Mouse (Mus musculus) CH12F3 (cell line): ENCODE measurements around the gene Ghr.

ENCODE experiments used
- in situ Hi-C: fragments of 300-500 bp; cut with MboI; formaldehyde crosslinking; loops from 2 replicates; pipeline ENCODE4 v1.14.3; 2020; ENCODE audit warnings: low sequenced_read_pairs

Gene Ghr

GRCm38 (mm10) chr15:3452080-3452752, 131.1 kb downstream of the Ghr start:
- in situ Hi-C loops: no loop called here

- in situ Hi-C loops: no loop called here
These were observed 133.7 kb downstream of the Ghr start for GRCm38 (mm10) chr15:3449564-3449963.

GRCm38 (mm10) chr15:3445285-3445909, 137.9 kb downstream of the Ghr start:
- in situ Hi-C loops: no loop called here

- in situ Hi-C loops: no loop called here
These were observed 138.8 kb downstream of the Ghr start for GRCm38 (mm10) chr15:3444448-3445020.

GRCm38 (mm10) chr15:3441506-3442286, 141.6 kb downstream of the Ghr start:
- in situ Hi-C loops: no loop called here

GRCm38 (mm10) chr15:3437381-3437780, 145.9 kb downstream of the Ghr start:
- in situ Hi-C loops: no loop called here

GRCm38 (mm10) chr15:3435637-3436036, 147.7 kb downstream of the Ghr start:
- in situ Hi-C loops: no loop called here

- in situ Hi-C loops: no loop called here
These were observed 148.8 kb downstream of the Ghr start for GRCm38 (mm10) chr15:3434461-3434860.

- in situ Hi-C loops: no loop called here
These were observed 150.0 kb downstream of the Ghr start for GRCm38 (mm10) chr15:3433281-3433680.

GRCm38 (mm10) chr15:3432823-3433222, 150.5 kb downstream of the Ghr start:
- in situ Hi-C loops: no loop called here

GRCm38 (mm10) chr15:3429417-3429816, 153.9 kb downstream of the Ghr start:
- in situ Hi-C loops: no loop called here

GRCm38 (mm10) chr15:3429001-3429400, 154.3 kb downstream of the Ghr start:
- in situ Hi-C loops: no loop called here

GRCm38 (mm10) chr15:3426401-3426800, 156.9 kb downstream of the Ghr start:
- in situ Hi-C loops: no loop called here

- in situ Hi-C loops: no loop called here
These were observed 160.1 kb downstream of the Ghr start for GRCm38 (mm10) chr15:3423177-3423576.

GRCm38 (mm10) chr15:3417699-3418098, 165.6 kb downstream of the Ghr start:
- in situ Hi-C loops: no loop called here

- in situ Hi-C loops: no loop called here
These were observed 170.2 kb downstream of the Ghr start for GRCm38 (mm10) chr15:3413103-3413502.

GRCm38 (mm10) chr15:3408478-3408877, 174.8 kb downstream of the Ghr start:
- in situ Hi-C loops: no loop called here

GRCm38 (mm10) chr15:3399196-3399595, 184.1 kb downstream of the Ghr start:
- in situ Hi-C loops: no loop called here

GRCm38 (mm10) chr15:3397369-3398100, 185.8 kb downstream of the Ghr start:
- in situ Hi-C loops: no loop called here

GRCm38 (mm10) chr15:3396149-3396548, 187.1 kb downstream of the Ghr start:
- in situ Hi-C loops: no loop called here

- in situ Hi-C loops: no loop called here
These were observed 187.6 kb downstream of the Ghr start for GRCm38 (mm10) chr15:3395700-3396099.
